Mouse (Mus musculus) midbrain, embryonic 13.5 days (tissue): ENCODE results near the gene Ibtk. TPM values are rescaled to one million over a fixed set of nuclear protein-coding genes. Genes with fewer than 3 reads are reported as not detected.

Experiments
- ATAC-seq: fragments of 200-750 bp; cut with Nextera tagmentation; 2 replicates; pipeline ENCODE4 v1.8.0; 2017; ENCODE audit warnings: mild to moderate bottlenecking, moderate TSS enrichment, moderate library complexity
- H3K27ac ChIP-seq: fragments of 300-500 bp; sonication (generic); 2 replicates; pipeline ENCODE4 v1.5.1; 2015; ENCODE audit warnings: inconsistent platforms, mild to moderate bottlenecking, moderate library complexity
- H3K27me3 ChIP-seq: fragments of 300-500 bp; sonication (generic); 2 replicates; pipeline ENCODE4 v1.6.1; 2015; ENCODE audit warnings: mild to moderate bottlenecking, inconsistent platforms
- H3K36me3 ChIP-seq: fragments of 300-500 bp; sonication (generic); 2 replicates; pipeline ENCODE4 v1.6.1; 2015; ENCODE audit warnings: mild to moderate bottlenecking, inconsistent platforms
- H3K4me1 ChIP-seq: fragments of 300-500 bp; sonication (generic); replicated peaks from 2 replicates; pipeline ENCODE4 v1.6.1; 2015; ENCODE audit warnings: inconsistent platforms
- H3K4me2 ChIP-seq: fragments of 300-500 bp; sonication (generic); replicated peaks from 2 replicates; pipeline ENCODE4 v1.6.1; 2015; ENCODE audit warnings: moderate library complexity, mild to moderate bottlenecking, inconsistent platforms
- H3K4me3 ChIP-seq: fragments of 300-500 bp; sonication (generic); replicated peaks from 2 replicates; pipeline ENCODE4 v1.5.1; 2015; ENCODE audit warnings: mild to moderate bottlenecking, inconsistent platforms
- H3K9ac ChIP-seq: fragments of 300-500 bp; sonication (generic); replicated peaks from 2 replicates; pipeline ENCODE4 v1.6.1; 2015; ENCODE audit warnings: mild to moderate bottlenecking, inconsistent platforms
- H3K9me3 ChIP-seq: fragments of 300-500 bp; sonication (generic); 2 replicates; pipeline ENCODE4 v1.6.1; 2016; ENCODE audit warnings: mild to moderate bottlenecking, inconsistent platforms
- WGBS: fragments of 180-500 bp; shearing (Covaris S2); methylation state at CpG from one replicate; pipeline ENCODE4 v1.1.7; 2015; 5-methylcytosine and 5-hydroxymethylcytosine counted together
- polyA plus RNA-seq: library from polyadenylated mRNA; unstranded; fragments of >200 nt; fragmentation: Nextera tagmentation; extraction: Ambion mirVana; gene quantifications from 2 replicates; pipeline ENCODE4 v1.2.1, GENCODE M21; 2015

The Ibtk gene
- polyA plus RNA-seq, 1 experiment from 2014 or later = 36.3 TPM

GRCm38 (mm10) chr9:85749922-85750509 is 882 bp upstream of the Ibtk start:
- 39% methylated on average over 5 of the region's 5 CpGs for WGBS
- Histone ChIP-seq H3K27me3 (no peaks in the 10 kb centered on the region), H3K9me3 (no peaks in the 10 kb centered on the region), H3K4me2 (peak overlapping the region; percentile 67), H3K4me3 (peak overlapping the region; percentile 81), H3K36me3 (no peaks in the 10 kb centered on the region), H3K27ac (peak overlapping the region; percentile 98), H3K9ac (peak overlapping the region; percentile 97), H3K4me1 (peaks cover 26% of the 10 kb centered on the region)
- ATAC-seq = no peak

DNA sequence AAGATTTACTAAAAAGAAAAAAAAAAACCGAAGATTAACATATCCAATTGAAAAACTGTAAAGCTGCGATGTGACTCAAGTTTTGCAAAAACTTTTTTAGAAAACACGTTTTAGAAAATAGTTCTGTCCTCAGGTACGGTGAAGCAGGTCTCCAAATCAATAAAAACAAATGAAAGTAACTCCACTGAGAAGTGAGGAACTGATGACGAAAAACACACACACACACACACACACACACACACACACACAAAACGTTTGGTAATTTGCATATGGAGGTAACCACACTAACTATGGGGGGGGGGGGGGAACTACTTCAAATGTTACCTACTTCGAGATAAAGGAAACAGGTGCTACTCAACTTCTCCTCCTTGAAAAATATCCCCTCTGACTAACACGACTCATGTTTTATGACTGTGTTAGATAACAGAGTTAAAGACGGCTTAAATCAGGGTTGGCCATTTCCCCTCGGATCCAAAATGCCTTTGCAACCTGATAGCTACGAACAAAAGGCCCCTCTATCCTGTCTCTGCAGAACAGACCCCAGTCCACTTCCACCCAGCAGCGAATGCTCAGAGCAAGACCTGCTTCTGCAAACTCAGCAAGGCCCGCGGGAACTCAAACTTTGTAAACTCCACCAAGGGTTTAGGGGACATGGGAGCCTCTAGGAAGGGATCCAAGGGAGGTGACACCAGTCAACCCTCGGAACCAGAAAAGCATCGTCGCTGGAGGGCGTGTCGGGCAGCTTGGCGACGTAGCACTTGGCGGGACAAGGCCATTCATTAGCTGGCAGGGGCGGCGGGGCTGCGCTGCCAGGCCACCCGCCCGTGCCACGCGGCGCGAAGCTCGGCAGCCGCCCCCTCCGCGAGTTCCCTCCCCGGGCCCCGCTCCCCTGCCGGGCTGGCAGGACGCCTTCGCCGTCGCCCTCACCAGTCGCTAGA is 661 bp downstream of the Ibtk start:
- 3% methylated on average over 36 of the region's 43 CpGs for WGBS
- peaks cover under 1% of the 10 kb centered on the region; the same call in 1 of the 2 replicates for H3K36me3 ChIP-seq
- ATAC-seq = peak; percentile 87

DNA sequence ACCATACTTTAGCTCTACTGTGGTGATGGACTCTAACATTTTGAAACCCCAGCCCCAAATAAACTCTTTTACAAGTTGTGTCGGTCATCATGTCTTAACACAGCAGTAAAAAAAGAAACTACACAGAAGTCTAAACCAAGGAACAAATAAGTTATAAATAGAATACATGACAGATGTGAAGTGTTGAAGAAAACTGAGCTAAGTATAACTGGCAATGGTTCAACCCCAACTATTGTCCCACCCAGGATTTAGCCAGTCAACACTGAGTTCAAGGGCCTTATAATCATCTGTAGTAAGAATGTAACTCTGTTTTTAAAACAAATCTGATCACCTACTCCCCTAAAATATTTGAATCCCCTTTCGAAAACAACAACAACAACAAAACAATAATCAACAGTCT is 3.6 kb downstream of the Ibtk start:
- Histone ChIP-seq H3K27me3 (no peaks in the 10 kb centered on the region), H3K4me3 (no peak overlapping the region), H3K27ac (no peak overlapping the region), H3K36me3 (peaks cover 16% of the 10 kb centered on the region; the same call in 1 of the 2 replicates), H3K9ac (no peak overlapping the region), H3K9me3 (no peaks in the 10 kb centered on the region), H3K4me2 (no peak overlapping the region), H3K4me1 (peaks cover 26% of the 10 kb centered on the region)
- no peak for ATAC-seq
- 95% methylated on average over 2 of the region's 2 CpGs for WGBS

More for the DNA sequence above, 661 bp downstream of the Ibtk start:
- no peaks in the 10 kb centered on the region for H3K9me3 ChIP-seq
- H3K4me3 ChIP-seq = peak overlapping the region; percentile 81
- H3K27ac ChIP-seq = peak overlapping the region; percentile 98
- peak overlapping the region; percentile 97 for H3K9ac ChIP-seq
- peak overlapping the region; percentile 67 for H3K4me2 ChIP-seq
- peaks cover 26% of the 10 kb centered on the region for H3K4me1 ChIP-seq
- H3K27me3 ChIP-seq = no peaks in the 10 kb centered on the region

DNA sequence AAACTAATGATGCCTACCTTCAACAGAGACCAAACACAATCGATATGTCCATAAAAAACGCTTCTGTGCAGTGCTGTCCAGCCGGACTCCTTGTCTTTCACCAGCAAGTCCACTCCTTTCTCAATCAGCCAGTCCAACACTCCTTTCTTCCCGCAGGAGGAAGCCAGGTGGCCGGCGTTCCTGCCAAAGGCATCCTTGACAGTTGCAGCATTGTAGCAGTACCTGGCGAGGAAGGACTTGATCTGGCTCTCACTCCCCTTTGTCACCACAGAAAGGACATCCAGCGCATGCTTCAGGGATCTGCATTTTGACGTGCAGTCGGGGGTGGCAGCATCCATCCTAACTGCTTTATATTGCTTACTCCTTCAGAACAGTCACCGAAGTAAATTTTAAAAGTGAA is 5.8 kb downstream of the Ibtk start:
- ATAC-seq = no peak
- H3K27me3 ChIP-seq = no peaks in the 10 kb centered on the region
- H3K36me3 ChIP-seq = peaks cover 19% of the 10 kb centered on the region; the same call in 1 of the 2 replicates
- no peak overlapping the region for H3K4me2 ChIP-seq
- H3K27ac ChIP-seq = no peak overlapping the region
- no peaks in the 10 kb centered on the region for H3K9me3 ChIP-seq
- 91% methylated on average over 11 of the region's 11 CpGs for whole genome bisulfite sequencing
- H3K9ac ChIP-seq = no peak overlapping the region
- H3K4me1 ChIP-seq = peaks cover 22% of the 10 kb centered on the region
- no peak overlapping the region for H3K4me3 ChIP-seq

DNA sequence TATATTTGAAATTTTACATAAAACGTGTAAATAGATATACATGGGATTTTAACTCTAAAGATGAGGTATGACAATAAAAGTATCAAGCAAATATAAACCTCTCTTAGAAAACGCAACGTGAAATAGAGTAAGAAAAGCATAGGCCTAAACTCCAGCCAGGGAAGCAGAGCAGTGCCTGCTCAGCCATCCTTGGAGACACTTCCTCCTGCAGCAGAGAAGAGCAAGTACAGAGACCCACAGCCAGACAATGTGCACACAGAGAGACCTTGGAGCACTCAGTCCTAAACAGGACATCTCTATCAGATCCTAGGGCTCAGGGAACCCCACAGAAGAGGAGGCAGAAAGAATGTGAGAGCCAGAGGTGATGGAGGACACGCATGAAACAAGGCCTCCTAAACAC is 7.0 kb downstream of the Ibtk start:
- Histone ChIP-seq H3K27ac (no peak overlapping the region), H3K9me3 (no peaks in the 10 kb centered on the region), H3K36me3 (peaks cover 24% of the 10 kb centered on the region), H3K4me2 (no peak overlapping the region), H3K9ac (no peak overlapping the region), H3K27me3 (no peaks in the 10 kb centered on the region), H3K4me3 (no peak overlapping the region), H3K4me1 (peaks cover 14% of the 10 kb centered on the region; the same call in 1 of the 2 replicates)
- 95% methylated on average over 4 of the region's 4 CpGs for WGBS
- ATAC-seq = no peak

DNA sequence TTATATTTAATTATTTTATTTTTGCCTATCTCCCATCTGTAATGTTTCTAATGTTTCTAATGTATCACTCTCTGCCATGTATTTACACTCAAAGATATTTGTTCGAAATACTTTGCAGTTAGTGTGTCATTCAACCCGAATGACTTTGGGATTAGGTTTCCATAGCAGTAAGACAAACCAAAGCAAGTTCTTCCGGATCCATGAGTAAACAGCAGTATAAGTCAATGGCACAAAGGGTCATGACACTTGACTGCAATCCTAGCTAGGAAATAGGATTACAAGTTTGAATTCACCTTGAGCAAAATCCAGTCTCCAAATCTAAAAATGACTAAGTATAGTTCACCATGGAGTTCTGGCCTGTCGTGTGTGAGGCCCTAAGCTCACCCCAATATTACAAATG is 9.9 kb downstream of the Ibtk start:
- no peaks in the 10 kb centered on the region for H3K9me3 ChIP-seq
- no peak overlapping the region for H3K27ac ChIP-seq
- no peak overlapping the region for H3K4me2 ChIP-seq
- H3K4me1 ChIP-seq = 0 out of 2 replicates have a peak, but pooled peaks cover 3% of the 10 kb centered on the region
- no peak for ATAC-seq
- H3K27me3 ChIP-seq = no peaks in the 10 kb centered on the region
- peaks cover 42% of the 10 kb centered on the region for H3K36me3 ChIP-seq
- H3K4me3 ChIP-seq = no peak overlapping the region
- H3K9ac ChIP-seq = no peak overlapping the region
- 82% methylated on average over 4 of the region's 4 CpGs for WGBS

DNA sequence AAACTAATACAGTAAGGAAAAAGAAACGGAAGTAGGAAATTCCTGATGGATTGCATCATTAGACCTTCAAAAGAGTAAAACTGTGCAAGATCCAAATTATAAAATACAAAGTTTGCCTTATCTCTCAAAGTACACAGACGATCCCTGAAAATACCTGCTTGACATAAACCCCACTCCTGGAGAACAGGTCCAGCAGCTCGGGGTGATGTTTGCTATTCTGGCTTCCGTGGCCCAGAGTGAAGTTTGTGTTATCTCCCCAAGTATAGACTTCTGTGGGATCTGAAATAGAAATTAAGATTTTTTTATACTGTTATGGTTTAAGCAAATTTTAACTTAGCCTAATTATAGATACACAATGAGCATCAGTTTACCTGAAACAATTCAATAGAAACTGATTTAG is 14.3 kb downstream of the Ibtk start:
- 0 out of 2 replicates have a peak, but pooled peaks cover 3% of the 10 kb centered on the region for H3K4me1 ChIP-seq
- no peak overlapping the region for H3K27ac ChIP-seq
- no peak overlapping the region for H3K4me3 ChIP-seq
- WGBS = 91% methylated on average over 4 of the region's 4 CpGs
- H3K9me3 ChIP-seq = no peaks in the 10 kb centered on the region
- H3K9ac ChIP-seq = no peak overlapping the region
- H3K4me2 ChIP-seq = no peak overlapping the region
- no peaks in the 10 kb centered on the region for H3K27me3 ChIP-seq
- no peak for ATAC-seq
- H3K36me3 ChIP-seq = peaks cover 62% of the 10 kb centered on the region

DNA sequence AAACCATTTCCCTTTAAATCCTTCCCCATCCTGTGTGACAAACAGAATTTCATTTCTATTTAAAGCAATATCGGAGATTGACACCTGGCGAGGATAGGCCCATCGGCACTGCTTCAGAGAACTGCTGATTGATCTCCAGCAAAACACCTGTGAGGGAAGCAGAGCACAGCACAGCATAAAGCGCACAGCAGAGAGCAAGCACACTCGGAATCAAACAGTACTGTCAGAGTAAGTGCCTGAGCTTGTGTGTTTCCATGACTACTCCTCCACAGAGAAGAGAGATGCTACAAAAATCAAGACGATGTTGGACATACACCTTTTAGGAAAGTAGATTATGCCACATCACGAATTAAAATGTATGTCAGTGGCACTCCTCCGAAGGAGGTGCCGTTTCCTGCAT is 25.1 kb downstream of the Ibtk start:
- Histone ChIP-seq H3K4me2 (no peak overlapping the region), H3K9me3 (no peaks in the 10 kb centered on the region), H3K27me3 (no peaks in the 10 kb centered on the region), H3K36me3 (peaks cover 65% of the 10 kb centered on the region), H3K4me1 (no peaks in the 10 kb centered on the region), H3K4me3 (no peak overlapping the region), H3K9ac (no peak overlapping the region), H3K27ac (no peak overlapping the region)
- no peak for ATAC-seq
- WGBS = 95% methylated on average over 9 of the region's 9 CpGs

DNA sequence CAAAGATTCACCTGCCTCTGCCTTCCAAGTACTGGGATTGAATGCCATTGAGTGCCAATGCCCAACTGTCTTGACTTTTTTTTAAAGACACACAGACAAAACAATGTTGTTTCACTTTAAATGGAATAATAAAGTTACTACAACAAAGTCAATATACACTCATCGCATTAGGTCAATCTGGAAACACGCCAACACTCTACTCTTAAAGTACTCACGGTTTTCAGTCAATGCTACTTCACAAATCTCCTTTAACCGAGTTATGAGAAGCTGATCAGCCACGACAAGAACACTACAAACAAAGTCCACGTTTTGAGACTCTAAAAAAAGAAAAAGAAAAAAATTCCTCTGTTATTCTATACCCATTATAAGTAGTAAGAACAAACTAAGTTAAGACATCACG is 31.8 kb downstream of the Ibtk start:
- no peaks in the 10 kb centered on the region for H3K9me3 ChIP-seq
- no peak overlapping the region for H3K9ac ChIP-seq
- no peak overlapping the region for H3K27ac ChIP-seq
- 94% methylated on average over 7 of the region's 7 CpGs for WGBS
- peaks cover 67% of the 10 kb centered on the region for H3K36me3 ChIP-seq
- no peaks in the 10 kb centered on the region for H3K27me3 ChIP-seq
- no peak for ATAC-seq
- no peak overlapping the region for H3K4me2 ChIP-seq
- no peak overlapping the region for H3K4me3 ChIP-seq
- H3K4me1 ChIP-seq = no peaks in the 10 kb centered on the region

DNA sequence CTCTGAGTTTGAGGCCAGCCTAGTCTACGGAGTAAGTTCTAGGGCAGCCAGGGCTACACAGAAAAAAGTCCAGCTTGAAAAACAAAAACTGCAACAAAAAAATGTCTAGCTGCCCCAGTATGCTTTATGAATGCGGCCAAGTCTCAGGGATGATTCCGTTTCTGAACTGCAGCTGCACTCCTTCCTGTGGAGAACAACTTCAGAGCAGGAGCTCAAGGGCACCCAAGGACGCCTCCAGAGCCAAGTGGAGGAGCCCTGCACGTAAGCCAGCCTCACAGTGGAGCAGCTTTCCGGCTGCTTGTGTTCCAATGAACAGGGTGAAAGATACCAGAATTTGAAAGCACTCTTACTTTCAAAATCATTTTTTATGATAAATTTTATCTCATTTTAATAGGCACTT is 41.8 kb downstream of the Ibtk start:
- Histone ChIP-seq H3K36me3 (peaks cover 82% of the 10 kb centered on the region), H3K27me3 (no peaks in the 10 kb centered on the region), H3K9ac (no peak overlapping the region)

DNA sequence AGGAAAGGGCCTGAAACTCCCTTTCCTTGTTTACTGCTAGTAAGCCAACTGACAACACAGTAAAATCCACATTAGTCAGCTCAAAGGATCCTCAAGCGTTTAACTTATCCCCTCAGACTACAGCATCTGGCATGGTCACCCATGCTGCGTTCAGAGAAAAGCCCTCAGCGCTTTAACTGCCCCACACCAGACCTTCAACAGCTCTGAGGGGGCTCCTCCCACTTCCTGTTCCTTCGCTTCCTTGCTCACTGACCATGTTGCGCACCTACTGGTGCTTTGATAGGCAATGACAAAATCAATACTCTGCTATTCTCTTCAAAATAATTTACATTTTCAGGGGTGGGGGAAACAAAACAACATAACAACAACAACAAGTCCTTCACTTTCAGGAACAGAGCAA is 47.2 kb downstream of the Ibtk start:
- WGBS = 96% methylated on average over 5 of the region's 5 CpGs
- H3K9ac ChIP-seq = no peak overlapping the region
- no peak overlapping the region for H3K4me2 ChIP-seq
- no peaks in the 10 kb centered on the region for H3K9me3 ChIP-seq
- H3K36me3 ChIP-seq = peaks cover 56% of the 10 kb centered on the region
- H3K4me3 ChIP-seq = no peak overlapping the region
- no peak overlapping the region for H3K27ac ChIP-seq
- no peaks in the 10 kb centered on the region for H3K4me1 ChIP-seq
- H3K27me3 ChIP-seq = no peaks in the 10 kb centered on the region
- no peak for ATAC-seq

More for the DNA sequence above, 41.8 kb downstream of the Ibtk start:
- 94% methylated on average over 6 of the region's 6 CpGs for WGBS
- Histone ChIP-seq H3K4me3 (no peak overlapping the region), H3K4me1 (no peaks in the 10 kb centered on the region), H3K27ac (no peak overlapping the region), H3K9me3 (no peaks in the 10 kb centered on the region), H3K4me2 (no peak overlapping the region)
- no peak for ATAC-seq

DNA sequence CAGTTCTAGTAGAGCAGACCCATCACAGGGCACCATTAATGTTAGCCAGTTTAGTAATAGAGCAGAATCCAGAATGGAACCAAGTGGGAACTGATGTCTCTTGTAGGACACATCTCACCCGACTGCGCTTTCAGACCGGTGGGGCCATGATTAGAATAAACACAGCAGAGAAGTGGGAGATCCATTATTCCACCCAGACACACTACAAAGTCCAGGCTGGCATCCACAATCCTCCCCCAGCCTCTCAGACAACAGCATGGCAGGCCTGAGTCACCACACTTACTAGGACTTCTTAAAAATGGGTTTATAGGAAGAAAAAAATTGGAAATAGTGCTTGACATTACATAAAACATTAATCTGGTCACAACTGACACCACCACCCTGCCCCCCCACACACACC is 53.5 kb downstream of the Ibtk start:
- Histone ChIP-seq H3K4me3 (no peak overlapping the region), H3K36me3 (peaks cover 21% of the 10 kb centered on the region), H3K4me1 (no peaks in the 10 kb centered on the region), H3K27me3 (no peaks in the 10 kb centered on the region), H3K4me2 (no peak overlapping the region), H3K9ac (no peak overlapping the region), H3K9me3 (no peaks in the 10 kb centered on the region), H3K27ac (no peak overlapping the region)
- WGBS = 97% methylated on average over 3 of the region's 3 CpGs
- no peak for ATAC-seq
